Mouse (Mus musculus): ENCODE data around the gene Actr3b. TPM values are rescaled to one million over a fixed set of nuclear protein-coding genes. Genes with fewer than 3 reads are reported as not detected.

Gene Actr3b
- polyA plus RNA-seq, 1 experiment from 2014 or later = 4.8 TPM

DNA sequence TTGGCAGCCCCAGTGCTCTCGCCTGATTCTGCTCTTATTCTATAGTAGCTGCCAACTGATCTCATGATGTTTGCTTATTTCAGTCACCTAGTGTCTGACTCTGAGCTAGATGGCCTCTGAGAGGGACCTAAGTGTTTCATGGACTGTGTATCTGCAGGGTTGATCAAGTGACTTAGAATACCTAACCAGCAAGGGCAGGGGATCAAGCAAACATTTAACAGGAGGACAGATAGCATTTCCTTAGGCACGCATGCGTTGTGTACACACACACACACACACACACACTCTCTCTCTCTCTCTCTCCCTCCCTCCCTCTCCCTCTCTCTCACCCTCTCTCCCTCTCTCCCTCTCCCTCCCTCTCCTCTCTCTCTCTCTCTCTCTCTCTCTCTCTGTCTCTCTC, 71.0 kb downstream of the Actr3b start:
- no peak for TF ChIP-seq EP300 (optimal IDR thresholded peaks at IDR 0.05)
- Histone ChIP-seq H3K9me3 (ENCODE audit: control insufficient read depth, low read length) (no peaks in the 10 kb centered on the region), H3K4me2 (replicated peaks; ENCODE audit: low read depth) (no peak overlapping the region), H3K9ac (ENCODE audit: low read length) (no peak overlapping the region), H3K4me1 (replicated peaks; ENCODE audit: control insufficient read depth, insufficient read depth) (no peaks in the 10 kb centered on the region), H3K27me3 (ENCODE audit: control insufficient read depth, insufficient read depth, low read length) (no peaks in the 10 kb centered on the region), H3K4me3 (ENCODE audit: low read depth, low read length) (no peak overlapping the region), H3K36me3 (ENCODE audit: control insufficient read depth, insufficient read depth, low read length) (no peaks in the 10 kb centered on the region), H3K27ac (replicated peaks) (no peak overlapping the region)
- ATAC-seq (ENCODE audit: low FRiP score, low TSS enrichment) (no peak), DNase-seq (ENCODE audit: low spot score) (no peak)
- 38% methylated on average over 3 of the region's 3 CpGs for WGBS

DNA sequence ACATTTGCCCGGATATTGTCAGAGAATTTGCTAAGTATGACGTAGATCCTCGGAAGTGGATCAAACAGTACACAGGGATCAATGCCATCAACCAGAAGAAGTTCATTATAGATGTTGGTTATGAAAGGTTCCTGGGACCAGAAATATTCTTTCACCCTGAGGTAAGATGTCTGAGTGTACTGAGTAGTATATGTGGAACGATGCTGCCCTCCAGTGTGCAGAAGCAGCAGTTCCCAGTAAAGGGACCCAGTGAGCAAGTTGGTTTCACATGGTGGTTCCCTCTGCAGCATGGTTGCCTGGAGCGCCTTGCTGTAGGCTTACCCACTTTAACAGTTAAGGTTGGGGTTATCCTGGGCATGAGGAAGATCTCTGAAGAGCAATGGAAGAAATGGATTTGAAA, 71.8 kb downstream of the Actr3b start:
- Histone ChIP-seq H3K4me1 (replicated peaks; ENCODE audit: control insufficient read depth, insufficient read depth) (no peaks in the 10 kb centered on the region), H3K9ac (ENCODE audit: low read length) (no peak overlapping the region), H3K27me3 (ENCODE audit: control insufficient read depth, insufficient read depth, low read length) (no peaks in the 10 kb centered on the region), H3K9me3 (ENCODE audit: control insufficient read depth, low read length) (no peaks in the 10 kb centered on the region), H3K4me3 (ENCODE audit: low read depth, low read length) (no peak overlapping the region), H3K4me2 (replicated peaks; ENCODE audit: low read depth) (no peak overlapping the region), H3K27ac (replicated peaks) (no peak overlapping the region), H3K36me3 (ENCODE audit: control insufficient read depth, insufficient read depth, low read length) (no peaks in the 10 kb centered on the region)
- WGBS = 54% methylated on average over 5 of the region's 5 CpGs
- TF ChIP-seq EP300 (optimal IDR thresholded peaks at IDR 0.05) = no peak
- TF ChIP-seq CTCF (IDR thresholded peaks at IDR 0.05; ENCODE audit: low read depth) = peak; percentile 87
- DNase-seq (ENCODE audit: low spot score) (peak; percentile 60), ATAC-seq (ENCODE audit: low FRiP score, low TSS enrichment) (peak; percentile 81)

DNA sequence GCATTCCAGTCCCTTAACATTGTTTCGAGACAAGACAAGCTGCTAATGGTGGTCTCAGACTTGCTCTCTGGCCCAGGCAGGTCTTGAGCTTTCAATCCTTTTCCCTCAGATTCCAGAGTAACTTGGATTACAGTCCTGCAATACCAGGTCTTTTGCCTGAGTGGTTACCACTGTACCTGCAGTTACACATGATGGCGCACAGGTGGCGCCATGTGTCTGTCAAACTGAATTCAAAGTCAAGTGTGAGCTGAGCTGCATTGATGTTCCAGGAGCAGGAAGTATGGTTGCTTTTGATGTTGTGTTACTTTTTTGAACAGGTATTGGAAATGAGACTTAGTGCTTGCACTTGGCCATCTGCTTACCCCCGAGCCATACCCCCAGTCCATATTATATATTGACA, 79.6 kb downstream of the Actr3b start:
- TF ChIP-seq CTCF (IDR thresholded peaks at IDR 0.05; ENCODE audit: low read depth) (peak; percentile 95), EP300 (optimal IDR thresholded peaks at IDR 0.05) (no peak)
- Histone ChIP-seq H3K36me3 (ENCODE audit: control insufficient read depth, insufficient read depth, low read length) (no peaks in the 10 kb centered on the region), H3K27me3 (ENCODE audit: control insufficient read depth, insufficient read depth, low read length) (no peaks in the 10 kb centered on the region), H3K4me2 (replicated peaks; ENCODE audit: low read depth) (no peak overlapping the region), H3K4me1 (replicated peaks; ENCODE audit: control insufficient read depth, insufficient read depth) (no peaks in the 10 kb centered on the region), H3K4me3 (ENCODE audit: low read depth, low read length) (no peak overlapping the region), H3K9me3 (ENCODE audit: control insufficient read depth, low read length) (no peaks in the 10 kb centered on the region), H3K27ac (replicated peaks) (no peak overlapping the region), H3K9ac (ENCODE audit: low read length) (no peak overlapping the region)
- peak; percentile 50 for DNase-seq (ENCODE audit: low spot score)
- no peak for ATAC-seq (ENCODE audit: low FRiP score, low TSS enrichment)
- WGBS = 22% methylated on average over 4 of the region's 4 CpGs

- no peak for TF ChIP-seq EP300 (optimal IDR thresholded peaks at IDR 0.05)
- no peak for TF ChIP-seq CTCF (IDR thresholded peaks at IDR 0.05; ENCODE audit: low read depth)
- Histone ChIP-seq H3K4me1 (replicated peaks; ENCODE audit: control insufficient read depth, insufficient read depth) (no peaks in the 10 kb centered on the region), H3K9me3 (ENCODE audit: control insufficient read depth, low read length) (no peaks in the 10 kb centered on the region), H3K9ac (ENCODE audit: low read length) (no peak overlapping the region), H3K27ac (replicated peaks) (no peak overlapping the region), H3K36me3 (ENCODE audit: control insufficient read depth, insufficient read depth, low read length) (no peaks in the 10 kb centered on the region), H3K4me3 (ENCODE audit: low read depth, low read length) (no peak overlapping the region), H3K27me3 (ENCODE audit: control insufficient read depth, insufficient read depth, low read length) (no peaks in the 10 kb centered on the region), H3K4me2 (replicated peaks; ENCODE audit: low read depth) (no peak overlapping the region)
- ATAC-seq (ENCODE audit: low FRiP score, low TSS enrichment) (no peak), DNase-seq (ENCODE audit: low spot score) (no peak)
- 85% methylated on average over 6 of the region's 6 CpGs for WGBS
Observed at GRCm38 (mm10) chr5:25846558-25846957, 86.8 kb downstream of the Actr3b start.

GRCm38 (mm10) chr5:25847154-25847553, 87.4 kb downstream of the Actr3b start:
- no peak for TF ChIP-seq EP300 (optimal IDR thresholded peaks at IDR 0.05)
- TF ChIP-seq CTCF (IDR thresholded peaks at IDR 0.05; ENCODE audit: low read depth) = no peak
- Histone ChIP-seq H3K27ac (replicated peaks) (no peak overlapping the region), H3K27me3 (ENCODE audit: control insufficient read depth, insufficient read depth, low read length) (no peaks in the 10 kb centered on the region), H3K4me3 (ENCODE audit: low read depth, low read length) (no peak overlapping the region), H3K9ac (ENCODE audit: low read length) (no peak overlapping the region), H3K4me2 (replicated peaks; ENCODE audit: low read depth) (no peak overlapping the region), H3K9me3 (ENCODE audit: control insufficient read depth, low read length) (no peaks in the 10 kb centered on the region), H3K4me1 (replicated peaks; ENCODE audit: control insufficient read depth, insufficient read depth) (no peaks in the 10 kb centered on the region), H3K36me3 (ENCODE audit: control insufficient read depth, insufficient read depth, low read length) (no peaks in the 10 kb centered on the region)
- WGBS = 88% methylated on average over 7 of the region's 7 CpGs
- no peak for ATAC-seq (ENCODE audit: low FRiP score, low TSS enrichment)
- no peak for DNase-seq (ENCODE audit: low spot score)

GRCm38 (mm10) chr5:25848058-25848457, 88.3 kb downstream of the Actr3b start:
- DNase-seq (ENCODE audit: low spot score) = peak; percentile 27
- no peak for ATAC-seq (ENCODE audit: low FRiP score, low TSS enrichment)
- Histone ChIP-seq H3K27ac (replicated peaks) (no peak overlapping the region), H3K4me3 (ENCODE audit: low read depth, low read length) (no peak overlapping the region), H3K4me2 (replicated peaks; ENCODE audit: low read depth) (no peak overlapping the region), H3K9me3 (ENCODE audit: control insufficient read depth, low read length) (no peaks in the 10 kb centered on the region), H3K9ac (ENCODE audit: low read length) (no peak overlapping the region), H3K27me3 (ENCODE audit: control insufficient read depth, insufficient read depth, low read length) (no peaks in the 10 kb centered on the region), H3K4me1 (replicated peaks; ENCODE audit: control insufficient read depth, insufficient read depth) (no peaks in the 10 kb centered on the region), H3K36me3 (ENCODE audit: control insufficient read depth, insufficient read depth, low read length) (no peaks in the 10 kb centered on the region)
- 48% methylated on average over 9 of the region's 9 CpGs for WGBS
- TF ChIP-seq EP300 (optimal IDR thresholded peaks at IDR 0.05) = no peak
- TF ChIP-seq CTCF (IDR thresholded peaks at IDR 0.05; ENCODE audit: low read depth) = peak; percentile 62
